Mouse (Mus musculus) left cerebral cortex, postnatal 10 days (tissue): ENCODE data around the gene Cacnb1. TPM values are rescaled to one million over a fixed set of nuclear protein-coding genes. Genes with fewer than 3 reads are reported as not detected.

Experiments used
- DNase-seq, 2 experiments: peaks; one replicate each; pipeline ENCODE4 v3.0.0; 2021 to 2022; ENCODE audit warnings: low spot score in 2 of 2, mixed read lengths in 1 of 2; ENCODE audit errors: extremely low spot score in 1 of 2
- intact Hi-C: fragments of 180-260 bp; cut with DNase I; formaldehyde crosslinking; loops from one replicate; pipeline ENCODE4 v1.15.1; 2025
- total RNA-seq, 2 experiments: library from RNA; stranded (reverse); gene quantifications; 2 replicates each; pipeline ENCODE4 v1.2.3; 2021

Gene Cacnb1
- total RNA-seq, 2 experiments from 2014 or later, result 118 to 121 TPM

- DNase-seq, result no peak
- intact Hi-C loops, result no loop called here
Observed at GRCm38 (mm10) chr11:97998074-97998793, 24.6 kb downstream of the Cacnb1 start.

GRCm38 (mm10) chr11:97997387-97997960 lies 25.4 kb downstream of the Cacnb1 start:
- intact Hi-C loops, result no loop called here
- no peak for DNase-seq

- DNase-seq, result no peak
- intact Hi-C loops, result no loop called here
Observed at GRCm38 (mm10) chr11:97996691-97997090, 26.1 kb downstream of the Cacnb1 start.

- intact Hi-C loops, result no loop called here
- peak in 1 of 2 experiments; percentile 75 for DNase-seq
Observed at GRCm38 (mm10) chr11:97995564-97996288, 27.1 kb downstream of the Cacnb1 start, which contains the start of gene Arl5c. Arl5c (minus strand) TSS chr11:97996181.

GRCm38 (mm10) chr11:97994539-97995100 lies 28.2 kb downstream of the Cacnb1 start:
- intact Hi-C loops, result no loop called here
- DNase-seq, result peak in 1 of 2 experiments; percentile 82

- intact Hi-C loops, result loop anchor here (1.0 to 5.0 kb wide), 3 partner anchors 51 to 191 kb away; partner anchors contain the start of gene Lasp1
- DNase-seq, result peak; percentile 85 to 89
Observed at GRCm38 (mm10) chr11:97988530-97989096, 34.2 kb downstream of the Cacnb1 start.

GRCm38 (mm10) chr11:97987551-97988526 lies 35.0 kb downstream of the Cacnb1 start:
- DNase-seq, result peak; percentile 93 to 95
- intact Hi-C loops, result loop anchor here (1.0 to 5.0 kb wide), 3 partner anchors 51 to 191 kb away; partner anchors contain the start of gene Lasp1

- DNase-seq, result no peak
- intact Hi-C loops, result loop anchor here (5.0 kb wide), 2 partner anchors 50 to 190 kb away; partner anchors contain the start of gene Lasp1
Observed at GRCm38 (mm10) chr11:97986738-97987465, 35.9 kb downstream of the Cacnb1 start.

GRCm38 (mm10) chr11:97985727-97986677 lies 36.8 kb downstream of the Cacnb1 start, which contains the start of gene Plxdc1:
Plxdc1 (minus strand) TSS chr11:97986444.
- intact Hi-C loops, result loop anchor here (5.0 kb wide), 2 partner anchors 49 to 189 kb away; partner anchors contain the start of gene Lasp1
- peak in 1 of 2 experiments; percentile 58 for DNase-seq

- intact Hi-C loops, result no loop called here
- no peak for DNase-seq
Observed at GRCm38 (mm10) chr11:97983983-97984382, 38.9 kb downstream of the Cacnb1 start.

- no peak for DNase-seq
- intact Hi-C loops, result no loop called here
Observed at GRCm38 (mm10) chr11:97983506-97983905, 39.3 kb downstream of the Cacnb1 start.

- intact Hi-C loops, result no loop called here
- DNase-seq, result no peak
Observed at GRCm38 (mm10) chr11:97982721-97983120, 40.1 kb downstream of the Cacnb1 start.

- intact Hi-C loops, result no loop called here
- DNase-seq, result no peak
Observed at GRCm38 (mm10) chr11:97980531-97980966, 42.3 kb downstream of the Cacnb1 start.

- DNase-seq, result no peak
- intact Hi-C loops, result no loop called here
Observed at GRCm38 (mm10) chr11:97979824-97980495, 42.9 kb downstream of the Cacnb1 start.

- DNase-seq, result no peak
- intact Hi-C loops, result no loop called here
Observed at GRCm38 (mm10) chr11:97978392-97978791, 44.4 kb downstream of the Cacnb1 start.
